Mouse (Mus musculus): ENCODE data around the gene Tatdn3. TPM values are rescaled to one million over a fixed set of nuclear protein-coding genes. Genes with fewer than 3 reads are reported as not detected.

Gene Tatdn3
- polyA plus RNA-seq, 1 experiment from 2014 or later = 6.4 TPM

- ATAC-seq (ENCODE audit: low read depth) = peak; percentile 87
- H3K27ac ChIP-seq (ENCODE audit: low read length) = 0 out of 2 replicates have a peak overlapping the region, but pooled peaks have one; percentile 12
- H3K27me3 ChIP-seq (ENCODE audit: control insufficient read depth, insufficient read depth, low read depth, low read length) = no peaks in the 10 kb centered on the region
- H3K36me3 ChIP-seq (ENCODE audit: control insufficient read depth, insufficient read depth) = no peaks in the 10 kb centered on the region
- H3K4me2 ChIP-seq (ENCODE audit: low read depth, low read length) = no peak overlapping the region
- H3K4me1 ChIP-seq (ENCODE audit: control insufficient read depth, low read depth, low read length) = no peaks in the 10 kb centered on the region; the same call in none of the 2 replicates
- no peak overlapping the region for H3K4me3 ChIP-seq (ENCODE audit: low read depth, low read length)
- no peaks in the 10 kb centered on the region for H3K9me3 ChIP-seq (replicated peaks; ENCODE audit: control insufficient read depth, low read length)
- 30% methylated on average over 8 of the region's 8 CpGs for WGBS (ENCODE audit: insufficient replicate concordance)
- H3K9ac ChIP-seq (ENCODE audit: low read depth, low read length) = no peak overlapping the region
Measured at GRCm38 (mm10) chr1:191054870-191055532, 7.7 kb downstream of the Tatdn3 start.

GRCm38 (mm10) chr1:191053555-191053954, 9.2 kb downstream of the Tatdn3 start:
- no peaks in the 10 kb centered on the region for H3K9me3 ChIP-seq (replicated peaks; ENCODE audit: control insufficient read depth, low read length)
- no peak for ATAC-seq (ENCODE audit: low read depth)
- H3K4me2 ChIP-seq (ENCODE audit: low read depth, low read length) = no peak overlapping the region
- H3K27ac ChIP-seq (ENCODE audit: low read length) = no peak overlapping the region
- no peaks in the 10 kb centered on the region; the same call in none of the 2 replicates for H3K4me1 ChIP-seq (ENCODE audit: control insufficient read depth, low read depth, low read length)
- no peaks in the 10 kb centered on the region for H3K36me3 ChIP-seq (ENCODE audit: control insufficient read depth, insufficient read depth)
- WGBS (ENCODE audit: insufficient replicate concordance) = 76% methylated on average over 3 of the region's 3 CpGs
- no peak overlapping the region for H3K4me3 ChIP-seq (ENCODE audit: low read depth, low read length)
- H3K9ac ChIP-seq (ENCODE audit: low read depth, low read length) = no peak overlapping the region
- no peaks in the 10 kb centered on the region for H3K27me3 ChIP-seq (ENCODE audit: control insufficient read depth, insufficient read depth, low read depth, low read length)

DNA sequence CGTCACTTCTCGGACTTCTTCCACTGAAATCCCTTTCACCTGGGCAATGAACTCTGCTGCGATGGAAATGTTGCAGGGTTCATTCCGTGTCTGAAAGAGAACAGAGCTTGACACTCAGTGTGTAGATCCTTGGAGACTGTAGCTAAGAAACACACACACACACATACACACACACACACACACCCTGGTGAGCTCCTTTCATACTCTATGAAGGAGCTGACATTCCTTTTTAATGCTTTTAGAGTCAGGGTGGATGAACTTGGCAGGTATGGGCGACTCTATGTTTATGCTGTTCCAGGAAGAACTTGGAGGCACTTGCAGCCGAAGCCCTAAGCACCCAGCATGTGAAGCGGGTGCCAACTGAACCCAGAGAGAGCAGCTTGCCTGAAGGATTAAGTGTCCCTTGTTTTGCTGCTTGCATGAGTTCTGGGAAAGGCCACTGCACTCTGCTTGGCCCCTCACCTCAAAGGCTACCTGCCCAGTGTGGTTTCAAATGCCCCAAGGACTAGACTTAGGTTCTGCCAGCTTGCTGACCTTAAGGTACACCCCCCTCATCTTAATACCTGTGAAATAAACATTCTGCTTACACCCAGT, 16.4 kb downstream of the Tatdn3 start:
- WGBS (ENCODE audit: insufficient replicate concordance) = 73% methylated on average over 7 of the region's 7 CpGs
- ATAC-seq (ENCODE audit: low read depth) = no peak
- Histone ChIP-seq H3K9me3 (replicated peaks; ENCODE audit: control insufficient read depth, low read length) (no peaks in the 10 kb centered on the region), H3K27ac (ENCODE audit: low read length) (no peak overlapping the region), H3K4me1 (ENCODE audit: control insufficient read depth, low read depth, low read length) (no peaks in the 10 kb centered on the region; the same call in 1 of the 2 replicates), H3K4me2 (ENCODE audit: low read depth, low read length) (no peak overlapping the region), H3K4me3 (ENCODE audit: low read depth, low read length) (no peak overlapping the region), H3K36me3 (ENCODE audit: control insufficient read depth, insufficient read depth) (no peaks in the 10 kb centered on the region), H3K9ac (ENCODE audit: low read depth, low read length) (no peak overlapping the region), H3K27me3 (ENCODE audit: control insufficient read depth, insufficient read depth, low read depth, low read length) (no peaks in the 10 kb centered on the region)

DNA sequence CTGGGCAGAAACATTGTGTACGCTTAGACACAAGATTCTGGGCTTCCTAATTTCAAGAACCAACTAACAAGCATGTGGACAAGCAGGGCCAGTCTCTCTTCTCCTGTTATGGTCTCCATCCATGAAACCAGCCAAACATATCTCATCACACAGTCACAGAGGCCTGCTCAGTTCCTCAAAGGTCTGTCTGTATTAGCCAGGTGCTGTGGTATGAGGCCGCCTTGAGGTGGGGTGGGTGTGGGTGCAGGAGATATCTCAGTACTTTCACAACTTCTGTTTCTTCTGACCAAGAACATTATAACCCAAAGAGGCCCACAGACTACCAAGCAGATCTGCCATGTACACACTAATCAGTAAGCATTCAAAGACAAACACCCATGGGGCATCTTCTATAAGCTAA, 17.5 kb downstream of the Tatdn3 start:
- H3K4me1 ChIP-seq (ENCODE audit: control insufficient read depth, low read depth, low read length) = no peaks in the 10 kb centered on the region; the same call in 1 of the 2 replicates
- H3K36me3 ChIP-seq (ENCODE audit: control insufficient read depth, insufficient read depth) = no peaks in the 10 kb centered on the region
- H3K9me3 ChIP-seq (replicated peaks; ENCODE audit: control insufficient read depth, low read length) = no peaks in the 10 kb centered on the region
- ATAC-seq (ENCODE audit: low read depth) = peak; percentile 77
- H3K9ac ChIP-seq (ENCODE audit: low read depth, low read length) = no peak overlapping the region
- H3K27me3 ChIP-seq (ENCODE audit: control insufficient read depth, insufficient read depth, low read depth, low read length) = no peaks in the 10 kb centered on the region
- H3K27ac ChIP-seq (ENCODE audit: low read length) = no peak overlapping the region
- H3K4me3 ChIP-seq (ENCODE audit: low read depth, low read length) = no peak overlapping the region
- 60% methylated on average over 2 of the region's 2 CpGs for WGBS (ENCODE audit: insufficient replicate concordance)
- no peak overlapping the region for H3K4me2 ChIP-seq (ENCODE audit: low read depth, low read length)

- H3K4me2 ChIP-seq (ENCODE audit: low read depth, low read length) = no peak overlapping the region
- H3K9ac ChIP-seq (ENCODE audit: low read depth, low read length) = no peak overlapping the region
- H3K27me3 ChIP-seq (ENCODE audit: control insufficient read depth, insufficient read depth, low read depth, low read length) = no peaks in the 10 kb centered on the region
- WGBS (ENCODE audit: insufficient replicate concordance) = 43% methylated on average over 3 of the region's 3 CpGs
- no peaks in the 10 kb centered on the region for H3K9me3 ChIP-seq (replicated peaks; ENCODE audit: control insufficient read depth, low read length)
- no peak for ATAC-seq (ENCODE audit: low read depth)
- H3K27ac ChIP-seq (ENCODE audit: low read length) = no peak overlapping the region
- H3K36me3 ChIP-seq (ENCODE audit: control insufficient read depth, insufficient read depth) = no peaks in the 10 kb centered on the region
- H3K4me3 ChIP-seq (ENCODE audit: low read depth, low read length) = no peak overlapping the region
- no peaks in the 10 kb centered on the region; the same call in 1 of the 2 replicates for H3K4me1 ChIP-seq (ENCODE audit: control insufficient read depth, low read depth, low read length)
Measured at GRCm38 (mm10) chr1:191042688-191043087, 20.0 kb downstream of the Tatdn3 start.

DNA sequence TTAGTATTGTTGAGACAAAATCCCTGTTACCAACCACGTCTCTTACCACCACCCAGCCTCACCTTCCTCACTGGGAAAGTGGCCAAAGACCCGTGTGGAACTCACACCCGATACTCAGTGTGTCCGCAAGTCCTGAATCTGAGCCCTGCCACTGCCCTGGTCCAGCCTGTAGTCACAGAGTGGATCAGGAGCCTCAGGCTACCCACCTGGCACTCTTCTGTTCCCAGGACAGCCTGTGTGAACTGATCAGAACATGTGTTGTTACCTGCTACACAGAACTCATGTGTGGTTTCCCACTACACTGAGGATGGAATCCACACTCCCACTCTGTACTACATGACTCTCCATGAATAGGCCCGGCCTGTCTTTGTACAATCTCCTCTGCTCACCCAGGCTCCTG, 20.6 kb downstream of the Tatdn3 start:
- Histone ChIP-seq H3K36me3 (ENCODE audit: control insufficient read depth, insufficient read depth) (no peaks in the 10 kb centered on the region), H3K9me3 (replicated peaks; ENCODE audit: control insufficient read depth, low read length) (no peaks in the 10 kb centered on the region), H3K27me3 (ENCODE audit: control insufficient read depth, insufficient read depth, low read depth, low read length) (no peaks in the 10 kb centered on the region), H3K4me3 (ENCODE audit: low read depth, low read length) (no peak overlapping the region), H3K9ac (ENCODE audit: low read depth, low read length) (no peak overlapping the region), H3K27ac (ENCODE audit: low read length) (no peak overlapping the region), H3K4me1 (ENCODE audit: control insufficient read depth, low read depth, low read length) (no peaks in the 10 kb centered on the region; the same call in 1 of the 2 replicates), H3K4me2 (ENCODE audit: low read depth, low read length) (no peak overlapping the region)
- WGBS (ENCODE audit: insufficient replicate concordance) = 71% methylated on average over 5 of the region's 5 CpGs
- no peak for ATAC-seq (ENCODE audit: low read depth)

DNA sequence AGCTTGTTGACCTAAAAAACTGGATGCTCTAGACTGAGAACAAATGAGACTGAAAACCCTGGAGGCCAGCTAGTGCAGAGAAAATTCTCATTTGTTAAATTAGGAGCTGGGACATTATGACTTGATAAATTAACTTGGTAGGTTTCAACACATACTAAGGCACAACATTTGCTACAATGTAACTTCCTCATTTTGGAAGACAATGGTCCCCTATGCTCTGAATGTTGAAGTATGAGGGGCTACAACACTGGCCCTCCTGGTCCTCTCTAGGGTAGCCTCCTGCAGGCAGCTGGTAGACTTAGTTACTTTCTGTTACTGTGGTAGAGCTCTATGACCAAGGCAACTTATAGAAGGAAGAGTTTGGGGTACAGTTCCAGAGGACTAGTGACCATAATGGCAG, 21.4 kb downstream of the Tatdn3 start:
- H3K27ac ChIP-seq (ENCODE audit: low read length) = no peak overlapping the region
- no peak overlapping the region for H3K4me3 ChIP-seq (ENCODE audit: low read depth, low read length)
- no peaks in the 10 kb centered on the region; the same call in 1 of the 2 replicates for H3K4me1 ChIP-seq (ENCODE audit: control insufficient read depth, low read depth, low read length)
- no peaks in the 10 kb centered on the region for H3K9me3 ChIP-seq (replicated peaks; ENCODE audit: control insufficient read depth, low read length)
- ATAC-seq (ENCODE audit: low read depth) = no peak
- no peaks in the 10 kb centered on the region for H3K27me3 ChIP-seq (ENCODE audit: control insufficient read depth, insufficient read depth, low read depth, low read length)
- no peak overlapping the region for H3K4me2 ChIP-seq (ENCODE audit: low read depth, low read length)
- H3K9ac ChIP-seq (ENCODE audit: low read depth, low read length) = no peak overlapping the region
- H3K36me3 ChIP-seq (ENCODE audit: control insufficient read depth, insufficient read depth) = no peaks in the 10 kb centered on the region

GRCm38 (mm10) chr1:191037999-191038398, 24.7 kb downstream of the Tatdn3 start:
- Histone ChIP-seq H3K27me3 (ENCODE audit: control insufficient read depth, insufficient read depth, low read depth, low read length) (no peaks in the 10 kb centered on the region), H3K9ac (ENCODE audit: low read depth, low read length) (no peak overlapping the region), H3K36me3 (ENCODE audit: control insufficient read depth, insufficient read depth) (no peaks in the 10 kb centered on the region), H3K4me2 (ENCODE audit: low read depth, low read length) (no peak overlapping the region), H3K9me3 (replicated peaks; ENCODE audit: control insufficient read depth, low read length) (no peaks in the 10 kb centered on the region), H3K27ac (ENCODE audit: low read length) (no peak overlapping the region), H3K4me3 (ENCODE audit: low read depth, low read length) (no peak overlapping the region), H3K4me1 (ENCODE audit: control insufficient read depth, low read depth, low read length) (no peaks in the 10 kb centered on the region; the same call in 1 of the 2 replicates)
- 63% methylated on average over 4 of the region's 4 CpGs for WGBS (ENCODE audit: insufficient replicate concordance)
- ATAC-seq (ENCODE audit: low read depth) = no peak

DNA sequence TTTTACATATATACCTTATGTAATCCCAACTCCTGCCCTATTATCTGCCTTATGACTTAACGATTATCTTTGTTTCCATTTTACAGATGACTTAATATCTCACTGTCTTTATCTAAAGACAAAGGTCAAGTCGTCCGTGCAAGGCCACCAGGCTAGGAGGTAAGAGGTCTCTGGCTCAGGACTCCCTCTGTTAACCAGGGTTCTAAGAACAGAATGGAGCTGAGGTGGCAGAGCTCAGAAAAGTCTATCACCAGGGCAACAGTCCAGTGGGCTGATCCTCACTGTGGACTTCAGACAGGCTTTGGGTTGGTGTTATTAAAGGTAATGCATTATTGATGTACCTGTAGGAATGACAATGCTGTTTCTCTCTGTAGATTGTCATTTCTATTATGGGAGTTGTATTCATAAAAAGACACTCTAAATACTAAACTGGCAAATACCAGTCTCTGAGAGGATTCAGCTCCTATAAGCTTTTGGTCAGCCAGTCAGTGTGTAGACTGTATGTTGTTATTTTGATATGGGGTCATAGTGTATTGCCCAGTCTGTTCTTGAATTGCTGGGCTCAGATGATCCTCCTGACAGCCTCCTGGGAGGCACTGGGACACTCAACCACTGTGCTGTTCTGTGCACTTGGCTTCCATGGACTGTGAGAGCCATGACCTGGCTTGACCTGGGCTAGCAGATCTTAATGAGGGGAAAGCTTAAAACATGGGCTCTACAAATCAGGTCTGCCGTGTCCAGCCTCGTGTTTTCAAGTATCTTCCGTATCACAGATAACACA, 26.0 kb downstream of the Tatdn3 start, which contains the start of gene Spata45:
Spata45 (plus strand) TSS at position 86 of the 781 bp plus-strand sequence.
- H3K27me3 ChIP-seq (ENCODE audit: control insufficient read depth, insufficient read depth, low read depth, low read length) = no peaks in the 10 kb centered on the region
- H3K36me3 ChIP-seq (ENCODE audit: control insufficient read depth, insufficient read depth) = no peaks in the 10 kb centered on the region
- no peak for ATAC-seq (ENCODE audit: low read depth)
- H3K4me3 ChIP-seq (ENCODE audit: low read depth, low read length) = no peak within 1 kb of the TSS
- no peaks in the 10 kb centered on the region for H3K9me3 ChIP-seq (replicated peaks; ENCODE audit: control insufficient read depth, low read length)
- 50% methylated on average over 6 of the region's 6 CpGs for WGBS (ENCODE audit: insufficient replicate concordance)
- H3K4me1 ChIP-seq (ENCODE audit: control insufficient read depth, low read depth, low read length) = no peaks in the 10 kb centered on the region
- no peak within 1 kb of the TSS for H3K4me2 ChIP-seq (ENCODE audit: low read depth, low read length)
- H3K27ac ChIP-seq (ENCODE audit: low read length) = no peak within 1 kb of the TSS
- H3K9ac ChIP-seq (ENCODE audit: low read depth, low read length) = no peak within 1 kb of the TSS

All from liver, embryonic 16.5 days (tissue).